Mouse (Mus musculus): ENCODE measurements around the gene Ddx47.

The Ddx47 gene

GRCm38 (mm10) chr6:135053789-135054188 is 42.4 kb downstream of the Ddx47 start:
- in situ Hi-C loops (cut with MboI; ENCODE audit: low pct_unique_long_range_greater_than_20kb in 1 of 2, low sequenced_read_pairs in 2 of 2, unreplicated experiment in 1 of 2) = no loop called here

- in situ Hi-C loops (cut with MboI; ENCODE audit: low pct_unique_long_range_greater_than_20kb in 1 of 2, low sequenced_read_pairs in 2 of 2, unreplicated experiment in 1 of 2) = no loop called here
These were observed 44.5 kb downstream of the Ddx47 start for GRCm38 (mm10) chr6:135055882-135056281.

- in situ Hi-C loops (cut with MboI; ENCODE audit: low pct_unique_long_range_greater_than_20kb in 1 of 2, low sequenced_read_pairs in 2 of 2, unreplicated experiment in 1 of 2) = no loop called here
These were observed 49.3 kb downstream of the Ddx47 start for GRCm38 (mm10) chr6:135060728-135061127.

GRCm38 (mm10) chr6:135064621-135065020 is 53.2 kb downstream of the Ddx47 start:
- in situ Hi-C loops (cut with MboI; ENCODE audit: low pct_unique_long_range_greater_than_20kb in 1 of 2, low sequenced_read_pairs in 2 of 2, unreplicated experiment in 1 of 2) = no loop called here

GRCm38 (mm10) chr6:135065236-135065957 is 54.0 kb downstream of the Ddx47 start, which contains the start of gene Gprc5a:
TSS of gene Gprc5a (plus strand) at chr6:135065651.
- in situ Hi-C loops (cut with MboI; ENCODE audit: low pct_unique_long_range_greater_than_20kb in 1 of 2, low sequenced_read_pairs in 2 of 2, unreplicated experiment in 1 of 2) = no loop called here

GRCm38 (mm10) chr6:135066795-135067445 is 55.5 kb downstream of the Ddx47 start:
- in situ Hi-C loops (cut with MboI; ENCODE audit: low pct_unique_long_range_greater_than_20kb in 1 of 2, low sequenced_read_pairs in 2 of 2, unreplicated experiment in 1 of 2) = no loop called here

GRCm38 (mm10) chr6:135068221-135068620 is 56.8 kb downstream of the Ddx47 start:
- in situ Hi-C loops (cut with MboI; ENCODE audit: low pct_unique_long_range_greater_than_20kb in 1 of 2, low sequenced_read_pairs in 2 of 2, unreplicated experiment in 1 of 2) = no loop called here

GRCm38 (mm10) chr6:135069856-135070255 is 58.4 kb downstream of the Ddx47 start:
- in situ Hi-C loops (cut with MboI; ENCODE audit: low pct_unique_long_range_greater_than_20kb in 1 of 2, low sequenced_read_pairs in 2 of 2, unreplicated experiment in 1 of 2) = loop anchor here (5.0 to 10.0 kb wide), 2 partner anchors 33 to 45 kb away; no protein-coding TSS in a partner anchor

GRCm38 (mm10) chr6:135070347-135070746 is 58.9 kb downstream of the Ddx47 start:
- in situ Hi-C loops (cut with MboI; ENCODE audit: low pct_unique_long_range_greater_than_20kb in 1 of 2, low sequenced_read_pairs in 2 of 2, unreplicated experiment in 1 of 2) = loop anchor here (5.0 to 10.0 kb wide), 2 partner anchors 33 to 46 kb away; no protein-coding TSS in a partner anchor
